Mouse (Mus musculus) lung, postnatal 14 days (tissue): Measurements from ENCODE around the gene Dbx1.

Source experiments
- DNase-seq: peaks from one replicate; pipeline ENCODE4 v3.0.0; 2021

Gene Dbx1

GRCm38 (mm10) chr7:49632391-49632790 lies 4.3 kb downstream of the Dbx1 start:
- no peak for DNase-seq

GRCm38 (mm10) chr7:49631885-49632284 lies 4.8 kb downstream of the Dbx1 start:
- DNase-seq = no peak

- no peak for DNase-seq
Measured at GRCm38 (mm10) chr7:49620160-49620559, 16.5 kb downstream of the Dbx1 start.

- no peak for DNase-seq
Measured at GRCm38 (mm10) chr7:49617087-49617486, 19.6 kb downstream of the Dbx1 start.

GRCm38 (mm10) chr7:49616258-49616735 lies 20.4 kb downstream of the Dbx1 start:
- peak; percentile 81 for DNase-seq

- DNase-seq = peak; percentile 50
Measured at GRCm38 (mm10) chr7:49604965-49605795, 31.5 kb downstream of the Dbx1 start.

GRCm38 (mm10) chr7:49604244-49604643 lies 32.4 kb downstream of the Dbx1 start:
- no peak for DNase-seq

- DNase-seq = peak; percentile 77
Measured at GRCm38 (mm10) chr7:49601191-49601975, 35.3 kb downstream of the Dbx1 start.

GRCm38 (mm10) chr7:49599950-49600349 lies 36.7 kb downstream of the Dbx1 start:
- no peak for DNase-seq

GRCm38 (mm10) chr7:49598225-49598624 lies 38.4 kb downstream of the Dbx1 start:
- DNase-seq = no peak

GRCm38 (mm10) chr7:49597776-49598175 lies 38.9 kb downstream of the Dbx1 start:
- no peak for DNase-seq

GRCm38 (mm10) chr7:49589635-49590034 lies 47.0 kb downstream of the Dbx1 start:
- no peak for DNase-seq

- no peak for DNase-seq
Measured at GRCm38 (mm10) chr7:49586530-49587120, 50.0 kb downstream of the Dbx1 start.

GRCm38 (mm10) chr7:49583176-49583575 lies 53.5 kb downstream of the Dbx1 start:
- DNase-seq = no peak

GRCm38 (mm10) chr7:49582551-49582950 lies 54.1 kb downstream of the Dbx1 start:
- DNase-seq = no peak

GRCm38 (mm10) chr7:49581951-49582350 lies 54.7 kb downstream of the Dbx1 start:
- no peak for DNase-seq
